Mouse (Mus musculus) forebrain, embryonic 15.5 days (tissue): ENCODE data around the gene Nop53. TPM values are rescaled to one million over a fixed set of nuclear protein-coding genes. Genes with fewer than 3 reads are reported as not detected.

Source experiments
- ATAC-seq: fragments of 200-750 bp; cut with Nextera tagmentation; replicated peaks from 2 replicates; pipeline ENCODE4 v1.8.0; 2017; ENCODE audit warnings: mild to moderate bottlenecking, moderate TSS enrichment, moderate library complexity
- H3K27ac ChIP-seq: fragments of 300-500 bp; sonication (generic); replicated peaks from 2 replicates; pipeline ENCODE4 v1.5.1; 2015; ENCODE audit warnings: mild to moderate bottlenecking, inconsistent platforms
- H3K27me3 ChIP-seq: fragments of 300-500 bp; sonication (generic); 2 replicates; pipeline ENCODE4 v1.6.1; 2015; ENCODE audit warnings: inconsistent platforms
- H3K36me3 ChIP-seq: fragments of 300-500 bp; sonication (generic); 2 replicates; pipeline ENCODE4 v1.6.1; 2015; ENCODE audit warnings: mild to moderate bottlenecking, inconsistent platforms
- H3K4me1 ChIP-seq: fragments of 300-500 bp; sonication (generic); 2 replicates; pipeline ENCODE4 v1.6.1; 2015; ENCODE audit warnings: inconsistent platforms
- H3K4me2 ChIP-seq: fragments of 300-500 bp; sonication (generic); replicated peaks from 2 replicates; pipeline ENCODE4 v1.6.1; 2015; ENCODE audit warnings: mild to moderate bottlenecking, inconsistent platforms
- H3K4me3 ChIP-seq: fragments of 300-500 bp; sonication (generic); 2 replicates; pipeline ENCODE4 v1.5.1; 2015; ENCODE audit warnings: mild to moderate bottlenecking, inconsistent platforms
- H3K9ac ChIP-seq: fragments of 300-500 bp; sonication (generic); replicated peaks from 2 replicates; pipeline ENCODE4 v1.6.1; 2015; ENCODE audit warnings: mild to moderate bottlenecking, inconsistent platforms
- H3K9me3 ChIP-seq: fragments of 300-500 bp; sonication (generic); 2 replicates; pipeline ENCODE4 v1.6.1; 2016; ENCODE audit warnings: inconsistent platforms
- WGBS: fragments of 180-500 bp; shearing (Covaris S2); methylation state at CpG from one replicate; pipeline ENCODE4 v1.1.7; 2015; ENCODE audit warnings: mixed read lengths; 5-methylcytosine and 5-hydroxymethylcytosine counted together
- polyA plus RNA-seq: library from polyadenylated mRNA; unstranded; fragments of >200 nt; fragmentation: Nextera tagmentation; extraction: Ambion mirVana; gene quantifications from 2 replicates; pipeline ENCODE4 v1.2.1, GENCODE M21; 2015

Gene Nop53
- polyA plus RNA-seq, 1 experiment from 2014 or later, result 144 TPM

- H3K9ac ChIP-seq, result no peak overlapping the region
- no peak for ATAC-seq
- H3K36me3 ChIP-seq, result peaks cover 29% of the 10 kb centered on the region
- H3K4me3 ChIP-seq, result no peak overlapping the region
- 93% methylated on average over 2 of the region's 2 CpGs for WGBS
- H3K27ac ChIP-seq, result no peak overlapping the region
- H3K9me3 ChIP-seq, result no peaks in the 10 kb centered on the region
- H3K4me1 ChIP-seq, result peaks cover 1% of the 10 kb centered on the region; the same call in 1 of the 2 replicates
- no peak overlapping the region for H3K4me2 ChIP-seq
- no peaks in the 10 kb centered on the region for H3K27me3 ChIP-seq
These were observed 31.1 kb downstream of the Nop53 start for GRCm38 (mm10) chr7:15914751-15915150.

DNA sequence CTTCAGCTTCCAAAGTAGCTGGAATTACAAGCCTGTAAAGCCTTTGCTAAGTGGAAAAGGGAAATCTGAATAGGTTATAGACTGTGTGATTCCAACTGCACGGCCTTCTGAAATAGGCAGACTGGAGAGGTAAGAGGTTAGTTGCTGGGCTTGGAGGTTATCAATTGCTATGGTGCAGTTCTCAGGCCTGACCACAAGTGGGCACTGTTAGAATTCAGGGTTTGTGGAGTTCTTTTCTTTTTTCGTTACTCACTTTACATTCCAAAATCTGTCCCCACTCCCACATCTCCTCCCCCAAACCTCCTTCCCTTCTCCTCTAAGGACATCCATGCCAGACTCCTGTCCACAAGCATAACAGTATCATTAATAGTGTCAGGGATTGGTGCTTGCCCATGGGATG, 31.6 kb downstream of the Nop53 start:
- no peak for ATAC-seq
- H3K4me3 ChIP-seq, result no peak overlapping the region
- no peak overlapping the region for H3K27ac ChIP-seq
- peaks cover 24% of the 10 kb centered on the region for H3K36me3 ChIP-seq
- H3K9ac ChIP-seq, result no peak overlapping the region
- no peaks in the 10 kb centered on the region for H3K9me3 ChIP-seq
- no peaks in the 10 kb centered on the region for H3K4me1 ChIP-seq
- WGBS, result 44% methylated on average over 2 of the region's 2 CpGs
- no peaks in the 10 kb centered on the region for H3K27me3 ChIP-seq
- no peak overlapping the region for H3K4me2 ChIP-seq

GRCm38 (mm10) chr7:15912183-15912582, 33.7 kb downstream of the Nop53 start:
- WGBS, result 0% methylated on average over 4 of the region's 4 CpGs
- H3K4me3 ChIP-seq, result no peak overlapping the region
- H3K9me3 ChIP-seq, result no peaks in the 10 kb centered on the region
- H3K27me3 ChIP-seq, result no peaks in the 10 kb centered on the region
- H3K4me1 ChIP-seq, result no peaks in the 10 kb centered on the region
- peak; percentile 64 for ATAC-seq
- no peak overlapping the region for H3K9ac ChIP-seq
- peaks cover 10% of the 10 kb centered on the region for H3K36me3 ChIP-seq
- no peak overlapping the region for H3K4me2 ChIP-seq
- no peak overlapping the region for H3K27ac ChIP-seq

- H3K36me3 ChIP-seq, result no peaks in the 10 kb centered on the region
- H3K9me3 ChIP-seq, result no peaks in the 10 kb centered on the region
- no peak for ATAC-seq
- H3K9ac ChIP-seq, result no peak overlapping the region
- H3K4me2 ChIP-seq, result no peak overlapping the region
- no peak overlapping the region for H3K27ac ChIP-seq
- WGBS, result 89% methylated on average over 5 of the region's 5 CpGs
- no peaks in the 10 kb centered on the region for H3K27me3 ChIP-seq
- no peaks in the 10 kb centered on the region for H3K4me1 ChIP-seq
- no peak overlapping the region for H3K4me3 ChIP-seq
These were observed 35.4 kb downstream of the Nop53 start for GRCm38 (mm10) chr7:15910521-15910920.

GRCm38 (mm10) chr7:15907971-15908590, 37.8 kb downstream of the Nop53 start:
- ATAC-seq, result no peak
- H3K4me3 ChIP-seq, result no peak overlapping the region
- H3K4me1 ChIP-seq, result no peaks in the 10 kb centered on the region
- no peaks in the 10 kb centered on the region for H3K9me3 ChIP-seq
- H3K4me2 ChIP-seq, result no peak overlapping the region
- H3K27ac ChIP-seq, result no peak overlapping the region
- H3K9ac ChIP-seq, result no peak overlapping the region
- 88% methylated on average over 8 of the region's 8 CpGs for WGBS
- H3K27me3 ChIP-seq, result no peaks in the 10 kb centered on the region
- H3K36me3 ChIP-seq, result no peaks in the 10 kb centered on the region

- Histone ChIP-seq H3K4me2 (no peak overlapping the region), H3K36me3 (no peaks in the 10 kb centered on the region), H3K27ac (no peak overlapping the region), H3K9ac (no peak overlapping the region), H3K27me3 (no peaks in the 10 kb centered on the region), H3K9me3 (no peaks in the 10 kb centered on the region), H3K4me1 (no peaks in the 10 kb centered on the region), H3K4me3 (no peak overlapping the region)
- WGBS, result 97% methylated on average over 1 of the region's 1 CpGs
- ATAC-seq, result no peak
These were observed 39.3 kb downstream of the Nop53 start for GRCm38 (mm10) chr7:15906602-15907001.

- Histone ChIP-seq H3K4me2 (no peak overlapping the region), H3K27ac (no peak overlapping the region), H3K36me3 (no peaks in the 10 kb centered on the region), H3K9me3 (no peaks in the 10 kb centered on the region), H3K4me1 (no peaks in the 10 kb centered on the region), H3K4me3 (no peak overlapping the region), H3K9ac (no peak overlapping the region), H3K27me3 (no peaks in the 10 kb centered on the region)
- ATAC-seq, result no peak
- 58% methylated on average over 7 of the region's 7 CpGs for WGBS
These were observed 40.0 kb downstream of the Nop53 start for GRCm38 (mm10) chr7:15905861-15906260.

DNA sequence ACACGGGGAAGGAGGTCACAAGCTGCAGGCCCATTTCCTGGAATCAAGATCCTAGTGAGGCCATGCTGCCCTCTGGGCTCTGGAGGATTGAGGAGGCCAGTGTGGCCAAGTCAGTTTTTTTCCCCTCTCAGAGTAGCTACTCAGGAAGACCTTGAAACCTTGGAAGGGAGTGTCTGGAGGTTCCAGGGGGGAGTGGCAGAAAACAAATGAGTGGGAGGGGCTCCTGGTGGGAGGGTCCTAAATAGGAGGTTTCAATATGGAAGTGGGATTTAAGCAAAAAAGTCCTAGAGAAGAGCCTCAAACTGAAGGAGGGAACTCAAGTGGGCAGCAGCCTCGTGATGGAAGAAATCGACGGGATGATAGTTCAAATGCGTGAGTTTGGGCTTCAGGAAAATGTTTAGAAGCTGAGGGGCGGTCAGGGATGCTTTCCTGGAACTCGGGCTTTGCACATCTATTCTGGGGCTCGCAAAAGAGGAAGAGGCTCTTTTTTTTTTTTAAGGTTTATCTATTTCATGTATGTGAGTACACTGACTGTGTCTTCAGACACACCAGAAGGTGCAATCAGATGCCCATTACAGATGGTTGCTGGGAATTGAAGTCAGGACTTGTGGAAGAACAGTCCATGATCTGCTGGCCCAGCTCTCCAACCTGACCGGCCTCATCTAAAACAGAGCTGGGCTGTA, 44.4 kb downstream of the Nop53 start:
- H3K27me3 ChIP-seq, result no peaks in the 10 kb centered on the region
- H3K27ac ChIP-seq, result no peak overlapping the region
- no peak overlapping the region for H3K4me3 ChIP-seq
- no peaks in the 10 kb centered on the region for H3K36me3 ChIP-seq
- ATAC-seq, result no peak
- no peak overlapping the region for H3K9ac ChIP-seq
- H3K9me3 ChIP-seq, result no peaks in the 10 kb centered on the region
- 79% methylated on average over 9 of the region's 9 CpGs for WGBS
- no peaks in the 10 kb centered on the region for H3K4me1 ChIP-seq
- H3K4me2 ChIP-seq, result no peak overlapping the region

- Histone ChIP-seq H3K4me2 (no peak overlapping the region), H3K9ac (no peak overlapping the region), H3K4me1 (no peaks in the 10 kb centered on the region), H3K4me3 (no peak overlapping the region), H3K27ac (no peak overlapping the region), H3K9me3 (no peaks in the 10 kb centered on the region), H3K27me3 (no peaks in the 10 kb centered on the region), H3K36me3 (no peaks in the 10 kb centered on the region)
- no peak for ATAC-seq
- 78% methylated on average over 1 of the region's 1 CpGs for WGBS
These were observed 51.6 kb downstream of the Nop53 start for GRCm38 (mm10) chr7:15894251-15894650.

Other genes starting within 250 kb of the Nop53 start
- not detected in 2 replicates for gene Obox5, start 195.9 kb downstream of the Nop53 start, polyA plus RNA-seq
- gene Obox6, start 106.4 kb downstream of the Nop53 start, polyA plus RNA-seq, result not detected in 2 replicates
- 0.88 TPM in 1 of 2 replicates, not detected in the other for gene Crx, start 66.1 kb downstream of the Nop53 start, polyA plus RNA-seq
- 0.25 TPM in 1 of 2 replicates, not detected in the other for gene Crxos, start 63.5 kb downstream of the Nop53 start, polyA plus RNA-seq
- 1,503 and 1,574 TPM in 2 replicates for gene Selenow, start 23.7 kb downstream of the Nop53 start, polyA plus RNA-seq
- 3.7 and 5.0 TPM in 2 replicates for gene Ehd2, start 21.5 kb upstream of the Nop53 start, polyA plus RNA-seq
- 10.1 and 10.7 TPM in 2 replicates for gene Bicra, start 101.8 kb upstream of the Nop53 start, polyA plus RNA-seq
- gene Zfp541, start 115.7 kb upstream of the Nop53 start, polyA plus RNA-seq, result 0.09 TPM in 1 of 2 replicates, not detected in the other
- 186 and 200 TPM in 2 replicates for gene Napa, start 152.4 kb upstream of the Nop53 start, polyA plus RNA-seq
- gene Kptn, start 173.8 kb upstream of the Nop53 start, polyA plus RNA-seq, result 43.0 and 43.7 TPM in 2 replicates
- 0.96 and 1.1 TPM in 2 replicates for gene Slc8a2, start 183.8 kb upstream of the Nop53 start, polyA plus RNA-seq
- gene Meis3, start 229.0 kb upstream of the Nop53 start, polyA plus RNA-seq, result 110 and 116 TPM in 2 replicates